Mouse (Mus musculus): ENCODE data around the gene Smok2a.

- no peak for TF ChIP-seq CTCF (IDR thresholded peaks at IDR 0.05; ENCODE audit: low read depth)
- TF ChIP-seq EP300 (IDR thresholded peaks at IDR 0.05; ENCODE audit: low read depth): no peak
Observed at GRCm38 (mm10) chr17:13214169-13214568, 6.8 kb upstream of the Smok2a start.

Measured in liver, embryonic 14.5 days (tissue).